Comparison of ENCODE assay signal across 23 mouse cellular contexts in genomic region chrX:93931694-93932093, GRCm38 (mm10). TPM values are rescaled to one million over a fixed set of nuclear protein-coding genes. Genes with fewer than 3 reads are reported as not detected.
"Had no signal": no experiment of that assay in that cellular context is flagged by ENCODE, and none has a peak within 500 bp of the region (broad histone marks: within the 10 kb centered on the region; RNA-seq: fewer than 3 reads in every experiment).

No protein-coding gene starts in this region.

- H3K36me3 ChIP-seq: lung, embryonic 15.5 days; midbrain, embryonic 13.5 days; midbrain, embryonic 15.5 days; neural tube, embryonic 13.5 days; neural tube, embryonic 15.5 days had no signal

- H3K27me3 ChIP-seq: lung, embryonic 15.5 days; midbrain, embryonic 13.5 days; midbrain, embryonic 15.5 days; neural tube, embryonic 13.5 days; neural tube, embryonic 15.5 days had no signal

- H3K9me3 ChIP-seq: lung, embryonic 15.5 days; midbrain, embryonic 13.5 days; midbrain, embryonic 15.5 days; neural tube, embryonic 13.5 days; neural tube, embryonic 15.5 days had no signal

- H3K4me3 ChIP-seq: lung, embryonic 15.5 days; megakaryocyte, embryonic 14.5 days; midbrain, embryonic 13.5 days; midbrain, embryonic 15.5 days; myocyte; neural tube, embryonic 13.5 days; neural tube, embryonic 15.5 days had no signal

- ATAC-seq: liver, postnatal 0 days; lung, postnatal 0 days; midbrain, embryonic 13.5 days; midbrain, embryonic 15.5 days had no signal

- H3K4me2 ChIP-seq: lung, embryonic 15.5 days; midbrain, embryonic 11.5 days; midbrain, embryonic 13.5 days; midbrain, embryonic 15.5 days; neural tube, embryonic 13.5 days; neural tube, embryonic 15.5 days had no signal

- H3K9ac ChIP-seq: liver, postnatal 0 days; lung, embryonic 15.5 days; midbrain, embryonic 13.5 days; midbrain, embryonic 15.5 days; neural tube, embryonic 13.5 days; neural tube, embryonic 15.5 days had no signal

- DNase-seq: liver, postnatal 0 days; lung, adult 2 months; lung, postnatal 14 days; lung, postnatal 36 days; retina, postnatal 1 day; right cerebral cortex, adult 18-20 months; thymus, adult 18-20 months; thymus, postnatal 14 days; thymus, postnatal 36 days had no signal

- H3K27ac ChIP-seq: lung, embryonic 15.5 days; macrophage; midbrain, embryonic 13.5 days; midbrain, embryonic 15.5 days; neural tube, embryonic 13.5 days; neural tube, embryonic 15.5 days had no signal

- H3K4me1 ChIP-seq: lung, embryonic 15.5 days; midbrain, embryonic 13.5 days; midbrain, embryonic 15.5 days; neural tube, embryonic 13.5 days; neural tube, embryonic 15.5 days had no signal

RNA-seq across cellular contexts. Expression of gene AU015836, which starts 36.8 kb away (rescaled TPM):
- total RNA-seq: megakaryocyte progenitor cell, adult 5-6 weeks had no signal
- polyA plus RNA-seq: liver, postnatal 0 days; lung, embryonic 15.5 days; lung, postnatal 0 days; macrophage; midbrain, embryonic 13.5 days; midbrain, embryonic 15.5 days; myocyte; neural tube, embryonic 11.5 days; neural tube, embryonic 13.5 days; neural tube, embryonic 15.5 days; spleen, adult 2 months; thymus, postnatal 0 days had no signal
